Mouse (Mus musculus) ES-Bruce4 (cell line): ENCODE measurements around the gene Adam15. TPM values are rescaled to one million over a fixed set of nuclear protein-coding genes. Genes with fewer than 3 reads are reported as not detected.

Experiments
- H3K27ac ChIP-seq: 2 replicates; pipeline ENCODE4 v1.5.1; 2012; ENCODE audit warnings: low read length, inconsistent platforms; ENCODE audit not compliant: insufficient read depth
- H3K27me3 ChIP-seq: 2 replicates; pipeline ENCODE4 v1.6.1; 2012; ENCODE audit warnings: mild to moderate bottlenecking, low read length, inconsistent platforms; ENCODE audit not compliant: control insufficient read depth, poor library complexity, insufficient read depth, severe bottlenecking
- H3K36me3 ChIP-seq: 2 replicates; pipeline ENCODE4 v1.6.1; 2012; ENCODE audit warnings: inconsistent platforms, mild to moderate bottlenecking, low read length, moderate library complexity; ENCODE audit not compliant: control insufficient read depth, poor library complexity, insufficient read depth, severe bottlenecking
- H3K4me1 ChIP-seq: one replicate; pipeline ENCODE4 v1.8.1; 2011; ENCODE audit warnings: low read length; ENCODE audit not compliant: control insufficient read depth, insufficient read depth
- H3K4me3 ChIP-seq: 2 replicates; pipeline ENCODE4 v1.5.1; 2011; ENCODE audit warnings: low read depth, mild to moderate bottlenecking, low read length
- H3K9ac ChIP-seq: 2 replicates; pipeline ENCODE4 v1.6.1; 2012; ENCODE audit warnings: low read depth, mild to moderate bottlenecking, inconsistent platforms; ENCODE audit not compliant: poor library complexity, severe bottlenecking
- H3K9me3 ChIP-seq: replicated peaks from 2 replicates; pipeline ENCODE4 v1.6.1; 2012; ENCODE audit warnings: mild to moderate bottlenecking, low read length, inconsistent platforms; ENCODE audit not compliant: control insufficient read depth, poor library complexity, insufficient read depth, severe bottlenecking
- CTCF ChIP-seq: IDR thresholded peaks from one replicate; pipeline ENCODE4 v1.8.1; 2011; ENCODE audit warnings: low read depth, low read length
- EP300 ChIP-seq: IDR thresholded peaks from 2 replicates; pipeline ENCODE4 v1.6.1; 2011; ENCODE audit warnings: low read depth, low read length; ENCODE audit not compliant: insufficient read depth
- POLR2A ChIP-seq: IDR thresholded peaks from one replicate; pipeline ENCODE4 v1.8.1; 2011; ENCODE audit warnings: low read length; ENCODE audit not compliant: insufficient read depth
- polyA plus RNA-seq: library from polyadenylated mRNA; stranded (reverse); fragments of >200 nt; gene quantifications from 2 replicates; pipeline ENCODE4 v1.2.4, GENCODE M21; 2011; ENCODE audit warnings: low read depth; ENCODE audit not compliant: missing spikeins, insufficient read depth, insufficient read length

Adam15 gene
- polyA plus RNA-seq, 1 experiment: 25.2 TPM

DNA sequence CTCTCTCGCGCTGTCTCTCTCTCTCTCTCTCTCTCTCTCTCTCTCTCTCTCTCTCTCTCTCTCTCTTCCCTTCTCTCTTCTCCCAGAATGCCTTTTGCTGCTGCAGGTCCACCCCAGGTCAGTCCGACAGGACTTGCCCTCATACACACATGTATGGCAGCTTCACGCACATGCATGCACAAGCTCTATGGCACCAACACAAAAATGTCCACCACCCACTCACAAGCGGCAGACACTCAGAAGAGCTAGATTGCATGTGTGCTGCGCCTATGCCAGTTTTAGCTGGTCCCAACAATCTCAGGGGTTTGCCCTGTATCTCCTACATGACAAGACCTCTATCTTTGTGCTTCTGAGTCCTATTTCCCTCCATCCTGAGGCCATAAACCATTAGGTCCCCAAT is 32.5 kb downstream of the Adam15 start:
- no peak overlapping the region for H3K9ac ChIP-seq
- TF ChIP-seq EP300 (no peak), CTCF (no peak), POLR2A (no peak)
- no peaks in the 10 kb centered on the region for H3K4me1 ChIP-seq
- H3K9me3 ChIP-seq: no peaks in the 10 kb centered on the region
- H3K27ac ChIP-seq: no peak overlapping the region
- peaks cover 17% of the 10 kb centered on the region for H3K27me3 ChIP-seq
- no peaks in the 10 kb centered on the region for H3K36me3 ChIP-seq
- no peak overlapping the region for H3K4me3 ChIP-seq

DNA sequence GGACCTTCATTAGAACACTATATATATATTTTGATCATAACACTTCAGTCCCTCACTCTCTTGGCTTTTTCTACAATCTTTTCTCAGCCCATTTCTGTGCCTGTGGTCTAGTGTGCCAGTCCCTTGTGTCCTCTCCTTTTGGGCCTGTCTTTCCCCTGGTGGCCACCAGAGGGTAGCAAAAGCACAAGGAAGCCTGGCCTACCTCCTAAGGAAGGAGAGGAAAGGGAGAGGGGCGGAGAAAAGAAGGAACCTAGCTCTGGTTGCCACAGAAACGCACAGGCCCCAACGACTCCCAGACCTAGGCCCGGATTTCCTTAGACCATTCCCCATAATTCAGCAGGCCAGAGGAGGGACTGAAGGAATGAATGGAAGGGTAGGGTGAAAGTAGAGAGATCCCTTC is 33.0 kb downstream of the Adam15 start:
- H3K4me1 ChIP-seq: no peaks in the 10 kb centered on the region
- H3K36me3 ChIP-seq: no peaks in the 10 kb centered on the region
- TF ChIP-seq CTCF (no peak), EP300 (no peak), POLR2A (no peak)
- H3K27me3 ChIP-seq: peaks cover 15% of the 10 kb centered on the region
- no peak overlapping the region for H3K9ac ChIP-seq
- no peak overlapping the region for H3K27ac ChIP-seq
- no peaks in the 10 kb centered on the region for H3K9me3 ChIP-seq
- no peak overlapping the region for H3K4me3 ChIP-seq

GRCm38 (mm10) chr3:89315930-89316831 is 33.6 kb downstream of the Adam15 start:
- Histone ChIP-seq H3K27me3 (peaks cover 10% of the 10 kb centered on the region), H3K9me3 (no peaks in the 10 kb centered on the region), H3K9ac (peak overlapping the region; percentile 53; the same call in 1 of the 2 replicates), H3K27ac (no peak overlapping the region), H3K4me3 (peak overlapping the region; percentile 24), H3K36me3 (no peaks in the 10 kb centered on the region), H3K4me1 (no peaks in the 10 kb centered on the region)
- TF ChIP-seq EP300 (no peak), POLR2A (no peak), CTCF (no peak)

DNA sequence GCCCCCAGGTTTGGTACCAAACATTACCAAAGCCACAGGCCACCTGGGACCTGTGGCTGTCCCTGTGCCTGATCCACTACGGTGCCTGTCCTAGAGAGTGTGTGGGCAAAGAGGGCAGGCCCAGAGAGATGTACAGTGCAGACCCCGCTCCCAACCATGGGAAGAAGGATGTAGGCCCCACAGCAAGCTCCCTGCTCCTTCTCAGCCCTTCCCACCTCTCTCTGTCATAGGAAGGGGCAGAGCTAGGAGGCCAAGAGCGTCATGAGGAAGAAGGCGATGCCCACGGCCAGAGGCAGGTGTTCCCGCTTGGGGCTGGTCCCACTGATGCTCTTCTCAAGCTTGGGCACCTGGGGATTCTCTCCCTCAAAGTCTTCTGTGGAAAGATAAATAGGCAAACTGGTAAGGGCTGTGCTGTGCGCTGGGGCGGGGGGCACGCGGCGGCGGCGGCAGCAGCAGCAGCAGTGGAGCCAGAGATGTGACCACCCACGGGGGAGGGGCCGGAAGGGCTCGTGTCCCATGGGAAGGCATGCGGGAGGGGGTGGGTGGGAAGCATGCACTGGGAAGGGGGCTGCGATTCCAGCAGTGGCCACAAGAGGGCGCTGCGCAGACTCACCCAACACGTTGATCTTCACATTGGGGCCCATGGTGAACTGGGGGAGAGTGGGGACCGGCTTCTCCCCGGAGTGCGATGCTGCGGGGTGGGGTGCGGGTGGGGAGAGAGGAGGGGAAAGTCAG is 34.4 kb downstream of the Adam15 start:
- TF ChIP-seq POLR2A: no peak
- Histone ChIP-seq H3K27ac (no peak overlapping the region), H3K4me3 (peak overlapping the region; percentile 71), H3K4me1 (no peaks in the 10 kb centered on the region), H3K9me3 (no peaks in the 10 kb centered on the region), H3K9ac (peak overlapping the region; percentile 53), H3K36me3 (no peaks in the 10 kb centered on the region), H3K27me3 (peaks cover 7% of the 10 kb centered on the region)

DNA sequence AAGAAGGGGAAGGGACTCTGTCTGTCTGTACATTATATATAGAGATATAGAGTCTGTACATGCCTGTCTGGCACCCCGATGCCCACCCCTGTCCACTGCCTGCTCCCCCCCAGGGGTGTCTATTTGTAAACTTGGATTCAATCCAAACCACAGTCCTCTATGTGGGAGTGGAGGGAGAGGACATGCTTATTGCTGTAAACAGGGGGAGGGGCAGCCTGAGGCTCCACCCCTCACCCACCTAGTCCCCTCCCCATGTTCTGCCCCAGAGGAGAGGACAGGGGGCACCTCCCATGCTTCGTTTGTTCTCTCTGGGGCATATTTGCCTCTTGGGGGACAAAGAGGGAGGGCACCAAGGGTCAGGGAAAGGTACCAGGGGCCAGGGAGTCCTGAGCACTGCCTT is 35.0 kb downstream of the Adam15 start:
- Histone ChIP-seq H3K27me3 (peaks cover 4% of the 10 kb centered on the region), H3K9me3 (no peaks in the 10 kb centered on the region), H3K9ac (peak overlapping the region; percentile 53; the same call in 1 of the 2 replicates), H3K4me1 (no peaks in the 10 kb centered on the region), H3K4me3 (peak overlapping the region; percentile 71), H3K36me3 (no peaks in the 10 kb centered on the region), H3K27ac (no peak overlapping the region)
- TF ChIP-seq POLR2A: no peak
- no peak for TF ChIP-seq EP300
- TF ChIP-seq CTCF: no peak

GRCm38 (mm10) chr3:89314340-89314739 is 35.5 kb downstream of the Adam15 start:
- TF ChIP-seq EP300: no peak
- TF ChIP-seq CTCF: no peak
- TF ChIP-seq POLR2A: no peak
- Histone ChIP-seq H3K4me3 (no peak overlapping the region), H3K27ac (0 out of 2 replicates have a peak overlapping the region, but pooled peaks have one; percentile 42), H3K27me3 (no peaks in the 10 kb centered on the region; the same call in none of the 2 replicates), H3K9ac (0 out of 2 replicates have a peak overlapping the region, but pooled peaks have one; percentile 53), H3K4me1 (no peaks in the 10 kb centered on the region), H3K9me3 (no peaks in the 10 kb centered on the region), H3K36me3 (no peaks in the 10 kb centered on the region)
